13 mouse cellular contexts compared by ENCODE assay signal in genomic region chr13:45924555-45924954, GRCm38 (mm10). TPM values are rescaled to one million over a fixed set of nuclear protein-coding genes. Genes with fewer than 3 reads are reported as not detected.
DNase-seq lines count a peak whose midpoint lies in the region; ATAC-seq and TF ChIP-seq lines count a peak whose summit lies in the region.
"Had no signal": no experiment of that assay in that cellular context is flagged by ENCODE, and none has a peak within 500 bp of the region (broad histone marks: within the 10 kb centered on the region; RNA-seq: fewer than 3 reads in every experiment).

No protein-coding gene starts in this region.

- H3K9ac ChIP-seq in lung, embryonic 14.5 days: no peak overlapping the region
- peak overlapping the region; percentile 40; the same call in 1 of the 2 replicates for H3K9ac ChIP-seq in liver, embryonic 13.5 days
- H3K9ac ChIP-seq in stomach, postnatal 0 days (ENCODE audit: low read length): no peak overlapping the region
- H3K9ac ChIP-seq in neural tube, embryonic 15.5 days (replicated peaks): no peak overlapping the region
- H3K9ac ChIP-seq: hindbrain, embryonic 13.5 days; neural tube, embryonic 13.5 days had no signal

- 56% methylated on average over 7 of the region's 7 CpGs for WGBS in lung, embryonic 14.5 days
- 24% methylated on average over 7 of the region's 7 CpGs for WGBS in liver, embryonic 13.5 days (ENCODE audit: insufficient replicate concordance)
- 47% methylated on average over 7 of the region's 7 CpGs for WGBS in stomach, postnatal 0 days
- WGBS in neural tube, embryonic 15.5 days: 85% methylated on average over 7 of the region's 7 CpGs

- peaks cover 8% of the 10 kb centered on the region; the same call in 1 of the 2 replicates for H3K4me1 ChIP-seq in lung, embryonic 14.5 days (ENCODE audit: insufficient read depth)
- peaks cover 16% of the 10 kb centered on the region for H3K4me1 ChIP-seq in liver, embryonic 13.5 days (replicated peaks)
- no peaks in the 10 kb centered on the region for H3K4me1 ChIP-seq in stomach, postnatal 0 days (replicated peaks; ENCODE audit: control insufficient read depth, insufficient read depth)
- 0 out of 2 replicates have a peak, but pooled peaks cover 4% of the 10 kb centered on the region for H3K4me1 ChIP-seq in neural tube, embryonic 15.5 days
- H3K4me1 ChIP-seq: hindbrain, embryonic 13.5 days; neural tube, embryonic 13.5 days had no signal

- TF ChIP-seq EP300 in stomach, postnatal 0 days (optimal IDR thresholded peaks at IDR 0.05): no peak

- H3K27ac ChIP-seq in lung, embryonic 14.5 days (ENCODE audit: low read depth): no peak overlapping the region
- H3K27ac ChIP-seq in liver, embryonic 13.5 days: peak overlapping the region; percentile 36; the same call in 1 of the 2 replicates
- H3K27ac ChIP-seq in stomach, postnatal 0 days (replicated peaks): peak overlapping the region; percentile 61
- no peak overlapping the region for H3K27ac ChIP-seq in neural tube, embryonic 15.5 days (replicated peaks)
- H3K27ac ChIP-seq: hindbrain, embryonic 13.5 days; neural tube, embryonic 13.5 days had no signal

- no peaks in the 10 kb centered on the region for H3K9me3 ChIP-seq in lung, embryonic 14.5 days (ENCODE audit: low read depth, low read length)
- no peaks in the 10 kb centered on the region; the same call in 1 of the 2 replicates for H3K9me3 ChIP-seq in liver, embryonic 13.5 days (replicated peaks)
- no peaks in the 10 kb centered on the region for H3K9me3 ChIP-seq in stomach, postnatal 0 days (ENCODE audit: control insufficient read depth, low read length)
- no peaks in the 10 kb centered on the region for H3K9me3 ChIP-seq in neural tube, embryonic 15.5 days (replicated peaks)
- H3K9me3 ChIP-seq: hindbrain, embryonic 13.5 days; neural tube, embryonic 13.5 days had no signal

- no peak for ATAC-seq in lung, embryonic 14.5 days (ENCODE audit: insufficient read depth)
- ATAC-seq in activated CD4-positive, CD25-positive, alpha-beta regulatory T cell, adult 4 months: peak; percentile 58
- no peak for ATAC-seq in liver, embryonic 13.5 days (ENCODE audit: low read depth)
- ATAC-seq in stomach, postnatal 0 days (ENCODE audit: low FRiP score, low TSS enrichment): no peak
- ATAC-seq in neural tube, embryonic 15.5 days (ENCODE audit: low FRiP score): no peak

- H3K27me3 ChIP-seq in lung, embryonic 14.5 days (ENCODE audit: insufficient read depth, low read length): no peaks in the 10 kb centered on the region
- no peaks in the 10 kb centered on the region for H3K27me3 ChIP-seq in liver, embryonic 13.5 days
- no peaks in the 10 kb centered on the region for H3K27me3 ChIP-seq in stomach, postnatal 0 days (ENCODE audit: control insufficient read depth, insufficient read depth, low read length)
- H3K27me3 ChIP-seq in neural tube, embryonic 15.5 days (replicated peaks): no peaks in the 10 kb centered on the region
- H3K27me3 ChIP-seq: hindbrain, embryonic 13.5 days; neural tube, embryonic 13.5 days had no signal

- no peak overlapping the region for H3K4me3 ChIP-seq in lung, embryonic 14.5 days (ENCODE audit: low read depth, low read length)
- peak overlapping the region; percentile 25 for H3K4me3 ChIP-seq in liver, embryonic 13.5 days (replicated peaks)
- H3K4me3 ChIP-seq in stomach, postnatal 0 days (ENCODE audit: low read depth, low read length): no peak overlapping the region
- H3K4me3 ChIP-seq in neural tube, embryonic 15.5 days (replicated peaks): no peak overlapping the region
- H3K4me3 ChIP-seq: hindbrain, embryonic 13.5 days; neural tube, embryonic 13.5 days had no signal

- DNase-seq in lung, embryonic 14.5 days: peak; percentile 28
- DNase-seq in lung, postnatal 14 days: no peak
- no peak for DNase-seq in liver, embryonic 13.5 days
- DNase-seq in stomach, postnatal 0 days (ENCODE audit: low spot score): no peak
- no peak for DNase-seq in layer of hippocampus, postnatal 36 days
- DNase-seq in embryo, embryonic 11 days: no peak
- DNase-seq: cerebellum, adult 9-11 months; left cerebral cortex, postnatal 4 days; right cerebral cortex, postnatal 25 days had no signal

- H3K36me3 ChIP-seq in lung, embryonic 14.5 days (ENCODE audit: insufficient read depth): no peaks in the 10 kb centered on the region
- no peaks in the 10 kb centered on the region for H3K36me3 ChIP-seq in liver, embryonic 13.5 days
- no peaks in the 10 kb centered on the region for H3K36me3 ChIP-seq in stomach, postnatal 0 days (ENCODE audit: control insufficient read depth, insufficient read depth, low read length)
- H3K36me3 ChIP-seq in neural tube, embryonic 15.5 days: no peaks in the 10 kb centered on the region
- H3K36me3 ChIP-seq: hindbrain, embryonic 13.5 days; neural tube, embryonic 13.5 days had no signal

- H3K4me2 ChIP-seq in lung, embryonic 14.5 days: no peak overlapping the region
- peak overlapping the region; percentile 42 for H3K4me2 ChIP-seq in liver, embryonic 13.5 days
- H3K4me2 ChIP-seq in stomach, postnatal 0 days (replicated peaks; ENCODE audit: low read depth): no peak overlapping the region
- H3K4me2 ChIP-seq in neural tube, embryonic 15.5 days: no peak overlapping the region
- H3K4me2 ChIP-seq: hindbrain, embryonic 13.5 days; neural tube, embryonic 13.5 days had no signal

- no peak for TF ChIP-seq CTCF in lung, embryonic 14.5 days (IDR thresholded peaks at IDR 0.05; ENCODE audit: low read depth)
- no peak for TF ChIP-seq CTCF in stomach, postnatal 0 days (IDR thresholded peaks at IDR 0.05; ENCODE audit: low read depth)

RNA-seq across cellular contexts. Expression of gene Atxn1, which starts 40.3 kb away (rescaled TPM):
- 3.9 and 6.4 TPM in 2 replicates for polyA plus RNA-seq in lung, embryonic 14.5 days (2014; fragmentation: Nextera tagmentation; extraction: Ambion mirVana)
- 10 to 100 TPM; 28.1 to 32.9 TPM for polyA plus RNA-seq in activated CD4-positive, CD25-positive, alpha-beta regulatory T cell, adult 4 months (2017; shearing (Covaris generic))
- polyA plus RNA-seq in liver, embryonic 13.5 days (2015; fragmentation: Nextera tagmentation; extraction: Ambion mirVana): 1.5 and 1.8 TPM in 2 replicates
- 7.0 TPM in 2 replicates for polyA plus RNA-seq in stomach, postnatal 0 days (2015; fragmentation: Nextera tagmentation; extraction: Ambion mirVana)
- 100 to 1,000 TPM; 126 to 156 TPM for total RNA-seq in layer of hippocampus, postnatal 36 days (2021)
- 9.4 and 9.5 TPM in 2 replicates for polyA plus RNA-seq in neural tube, embryonic 15.5 days (2015; fragmentation: Nextera tagmentation; extraction: Ambion mirVana)

Comparison
In these comparisons a context has a peak if more than half of its experiments do, and no peak if none do; other contexts are left out.
1. H3K27ac ChIP-seq: peak in liver, embryonic 13.5 days (single experiment) and stomach, postnatal 0 days (single experiment); none in lung, embryonic 14.5 days (single experiment) and neural tube, embryonic 15.5 days (single experiment).